Mouse (Mus musculus) liver, embryonic 11.5 days (tissue): ENCODE measurements around the gene Olfr96. TPM values are rescaled to one million over a fixed set of nuclear protein-coding genes. Genes with fewer than 3 reads are reported as not detected.

ENCODE experiments used
- ATAC-seq: fragments of 200-750 bp; cut with Nextera tagmentation; replicated peaks from 2 replicates; pipeline ENCODE4 v1.8.0; 2017; ENCODE audit warnings: moderate number of reproducible peaks, mild to moderate bottlenecking, moderate TSS enrichment, moderate library complexity; ENCODE audit not compliant: low FRiP score
- DNase-seq: peaks from one replicate; pipeline ENCODE4 v3.0.0-alpha.2; 2017; ENCODE audit warnings: low spot score
- H3K27ac ChIP-seq: fragments of 300-500 bp; sonication (generic); 2 replicates; pipeline ENCODE4 v1.5.1; 2014; ENCODE audit warnings: mild to moderate bottlenecking, low read depth, low read length, control low read depth
- H3K27me3 ChIP-seq: fragments of 300-500 bp; sonication (generic); replicated peaks from 2 replicates; pipeline ENCODE4 v1.6.1; 2014; ENCODE audit warnings: low read length, mixed read lengths; ENCODE audit not compliant: control insufficient read depth, insufficient read depth
- H3K36me3 ChIP-seq: fragments of 300-500 bp; sonication (generic); 2 replicates; pipeline ENCODE4 v1.6.1; 2014; ENCODE audit warnings: mild to moderate bottlenecking, low read length, moderate library complexity, mixed read lengths; ENCODE audit not compliant: control insufficient read depth, insufficient read depth
- H3K4me1 ChIP-seq: fragments of 300-500 bp; sonication (generic); replicated peaks from 2 replicates; pipeline ENCODE4 v1.6.1; 2014; ENCODE audit warnings: low read length, mixed read lengths; ENCODE audit not compliant: control insufficient read depth, insufficient read depth
- H3K4me2 ChIP-seq: fragments of 300-500 bp; sonication (generic); 2 replicates; pipeline ENCODE4 v1.6.1; 2014; ENCODE audit warnings: mild to moderate bottlenecking, control low read depth, moderate library complexity
- H3K4me3 ChIP-seq: fragments of 300-500 bp; sonication (generic); 2 replicates; pipeline ENCODE4 v1.5.1; 2014; ENCODE audit warnings: low read depth, low read length, control low read depth
- H3K9ac ChIP-seq: fragments of 300-500 bp; sonication (generic); 2 replicates; pipeline ENCODE4 v1.6.1; 2014; ENCODE audit warnings: low read depth, low read length, control low read depth
- H3K9me3 ChIP-seq: fragments of 300-500 bp; sonication (generic); 2 replicates; pipeline ENCODE4 v1.6.1; 2016; ENCODE audit warnings: low read length, inconsistent platforms, mixed read lengths; ENCODE audit not compliant: control insufficient read depth
- WGBS: fragments of 180-500 bp; shearing (Covaris S2); extraction: QIAGEN DNeasy Blood & Tissue Kit; methylation state at CpG from one replicate; pipeline ENCODE4 v1.1.7; 2014; 5-methylcytosine and 5-hydroxymethylcytosine counted together
- polyA plus RNA-seq: library from polyadenylated mRNA; unstranded; fragments of >200 nt; fragmentation: Nextera tagmentation; extraction: Ambion mirVana; gene quantifications from 2 replicates; pipeline ENCODE4 v1.2.1, GENCODE M21; 2014

The Olfr96 gene
- polyA plus RNA-seq: not detected in 2 replicates

DNA sequence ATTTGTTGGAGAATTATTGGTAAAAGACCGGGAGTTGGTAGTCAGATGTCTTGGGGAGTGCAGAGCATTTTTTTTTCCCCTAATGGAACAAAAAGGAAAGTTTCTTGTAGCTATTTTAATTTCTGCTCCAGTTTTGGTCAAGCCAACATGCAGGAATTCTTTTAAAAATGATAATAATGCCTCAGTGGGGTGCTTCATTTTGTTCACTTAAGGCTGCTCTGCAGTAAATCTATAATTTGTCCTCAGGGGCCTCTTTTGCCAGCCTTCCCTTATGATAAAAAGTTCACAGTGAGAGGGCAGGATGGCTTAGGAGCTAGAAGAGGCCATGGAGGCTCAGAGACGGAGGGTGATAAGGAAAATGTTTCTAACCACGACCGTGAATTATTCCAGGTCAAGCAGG, at the start of gene Olfr96:
Gene Olfr96, plus strand, starts transcription at position 301 of the 400 bp plus-strand sequence.
- Histone ChIP-seq H3K4me1 (no peaks in the 10 kb centered on the region), H3K27ac (no peak within 1 kb of the TSS), H3K4me2 (no peak within 1 kb of the TSS), H3K4me3 (no peak within 1 kb of the TSS), H3K36me3 (no peaks in the 10 kb centered on the region), H3K9me3 (no peaks in the 10 kb centered on the region), H3K27me3 (no peaks in the 10 kb centered on the region), H3K9ac (no peak within 1 kb of the TSS)
- DNase-seq (no peak), ATAC-seq (no peak)
- WGBS: 48% methylated on average over 4 of the region's 4 CpGs

DNA sequence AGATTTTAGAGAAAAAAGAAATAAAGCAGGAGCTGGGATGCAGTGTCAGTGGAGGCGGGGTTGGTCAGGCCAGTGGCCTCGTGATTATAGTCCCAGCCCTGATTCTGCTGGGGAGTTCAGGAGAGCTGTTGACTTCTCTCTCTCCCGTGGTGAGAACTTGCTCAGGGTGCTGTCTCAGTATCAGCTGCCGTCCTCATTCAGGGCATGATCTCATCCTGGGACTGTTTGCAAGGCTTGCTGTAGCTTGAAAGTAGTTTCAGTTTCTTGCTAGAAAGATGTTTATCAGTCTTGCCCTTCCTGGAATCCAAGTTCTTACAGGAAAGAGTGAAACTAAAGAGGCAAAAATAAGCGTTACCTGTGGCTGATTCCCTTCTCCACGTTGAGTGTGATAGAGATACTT, 34.5 kb upstream of the Olfr96 start:
- Histone ChIP-seq H3K27ac (no peak overlapping the region), H3K9ac (no peak overlapping the region), H3K27me3 (no peaks in the 10 kb centered on the region), H3K36me3 (no peaks in the 10 kb centered on the region), H3K4me2 (no peak overlapping the region), H3K9me3 (no peaks in the 10 kb centered on the region), H3K4me1 (no peaks in the 10 kb centered on the region), H3K4me3 (no peak overlapping the region)
- WGBS: 28% methylated on average over 6 of the region's 6 CpGs
- DNase-seq (no peak), ATAC-seq (no peak)

- 33% methylated on average over 2 of the region's 2 CpGs for WGBS
- no peak overlapping the region for H3K9ac ChIP-seq
- no peaks in the 10 kb centered on the region for H3K4me1 ChIP-seq
- no peak overlapping the region for H3K4me3 ChIP-seq
- H3K4me2 ChIP-seq: no peak overlapping the region
- H3K36me3 ChIP-seq: no peaks in the 10 kb centered on the region
- ATAC-seq: no peak
- no peaks in the 10 kb centered on the region for H3K9me3 ChIP-seq
- no peak for DNase-seq
- no peak overlapping the region for H3K27ac ChIP-seq
- H3K27me3 ChIP-seq: peaks cover 8% of the 10 kb centered on the region
Measured at GRCm38 (mm10) chr17:37190711-37191110, 29.2 kb upstream of the Olfr96 start.

DNA sequence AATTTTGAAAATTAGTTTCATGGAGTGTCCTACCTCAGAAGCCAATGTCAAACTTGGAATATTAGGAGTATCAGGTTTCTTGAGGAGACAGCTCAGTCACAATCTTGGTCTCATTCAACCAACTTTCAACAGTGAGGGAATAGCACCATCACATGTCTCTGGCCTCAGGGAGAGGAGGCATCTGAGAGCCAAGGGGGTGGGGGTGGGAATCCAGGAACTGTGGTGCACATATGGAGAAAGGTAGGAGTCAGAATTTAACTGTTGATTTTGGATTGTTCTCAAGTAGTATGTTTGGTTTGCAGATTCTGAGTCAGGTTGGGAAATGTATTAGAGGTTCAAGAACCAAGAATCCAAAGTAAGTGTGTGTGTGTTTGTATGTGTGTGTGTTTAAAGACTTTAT, 26.9 kb upstream of the Olfr96 start:
- H3K4me2 ChIP-seq: no peak overlapping the region
- H3K36me3 ChIP-seq: no peaks in the 10 kb centered on the region
- H3K9ac ChIP-seq: no peak overlapping the region
- no peaks in the 10 kb centered on the region for H3K9me3 ChIP-seq
- no peak for ATAC-seq
- H3K27ac ChIP-seq: no peak overlapping the region
- no peak overlapping the region for H3K4me3 ChIP-seq
- DNase-seq: no peak
- peaks cover 29% of the 10 kb centered on the region for H3K27me3 ChIP-seq
- no peaks in the 10 kb centered on the region for H3K4me1 ChIP-seq

- 75% methylated on average over 2 of the region's 2 CpGs for WGBS
- Histone ChIP-seq H3K4me3 (no peak within 1 kb of the TSS), H3K27ac (no peak within 1 kb of the TSS), H3K4me2 (no peak within 1 kb of the TSS), H3K9me3 (no peaks in the 10 kb centered on the region), H3K4me1 (no peaks in the 10 kb centered on the region), H3K36me3 (no peaks in the 10 kb centered on the region), H3K27me3 (peaks cover 33% of the 10 kb centered on the region), H3K9ac (no peak within 1 kb of the TSS)
- DNase-seq (no peak), ATAC-seq (no peak)
Measured at GRCm38 (mm10) chr17:37193656-37194055, 26.3 kb upstream of the Olfr96 start, which contains the start of gene Ubd. Gene Ubd (plus strand): TSS chr17:37193892.

- no peaks in the 10 kb centered on the region for H3K4me1 ChIP-seq
- no peak overlapping the region for H3K9ac ChIP-seq
- no peak overlapping the region for H3K4me2 ChIP-seq
- no peak for ATAC-seq
- no peak for DNase-seq
- H3K9me3 ChIP-seq: no peaks in the 10 kb centered on the region
- no peak overlapping the region for H3K27ac ChIP-seq
- H3K36me3 ChIP-seq: no peaks in the 10 kb centered on the region
- H3K27me3 ChIP-seq: peaks cover 33% of the 10 kb centered on the region
- 84% methylated on average over 5 of the region's 5 CpGs for whole genome bisulfite sequencing
- H3K4me3 ChIP-seq: no peak overlapping the region
Measured at GRCm38 (mm10) chr17:37194782-37195181, 25.2 kb upstream of the Olfr96 start.

- H3K27me3 ChIP-seq: peaks cover 33% of the 10 kb centered on the region
- no peaks in the 10 kb centered on the region for H3K4me1 ChIP-seq
- H3K9me3 ChIP-seq: no peaks in the 10 kb centered on the region
- H3K4me2 ChIP-seq: peak overlapping the region; percentile 71
- H3K4me3 ChIP-seq: peak overlapping the region; percentile 48
- H3K27ac ChIP-seq: no peak overlapping the region
- DNase-seq (peak; percentile 41), ATAC-seq (peak; percentile 54)
- WGBS: 1% methylated on average over 77 of the region's 77 CpGs
- H3K36me3 ChIP-seq: no peaks in the 10 kb centered on the region
- H3K9ac ChIP-seq: no peak overlapping the region
Measured at GRCm38 (mm10) chr17:37196845-37197724, 22.9 kb upstream of the Olfr96 start.

- peaks cover 25% of the 10 kb centered on the region for H3K27me3 ChIP-seq
Measured at GRCm38 (mm10) chr17:37200894-37201293, 19.1 kb upstream of the Olfr96 start, which contains the start of gene Olfr94. Gene Olfr94 (minus strand): TSS chr17:37200994.

More at GRCm38 (mm10) chr17:37200894-37201293, 19.1 kb upstream of the Olfr96 start, which contains the start of gene Olfr94:
- Histone ChIP-seq H3K9ac (no peak within 1 kb of the TSS), H3K4me2 (no peak within 1 kb of the TSS), H3K4me1 (no peaks in the 10 kb centered on the region), H3K4me3 (no peak within 1 kb of the TSS), H3K36me3 (no peaks in the 10 kb centered on the region), H3K27ac (no peak within 1 kb of the TSS), H3K9me3 (no peaks in the 10 kb centered on the region)
- 68% methylated on average over 2 of the region's 2 CpGs for whole genome bisulfite sequencing
- ATAC-seq (no peak), DNase-seq (no peak)
